Mouse (Mus musculus) small intestine, adult 2 months (tissue): ENCODE data around the gene Faiml. TPM values are rescaled to one million over a fixed set of nuclear protein-coding genes. Genes with fewer than 3 reads are reported as not detected.

ENCODE experiments used
- H3K27ac ChIP-seq: fragments of 200-500 bp; 2 replicates; pipeline ENCODE4 v1.5.1; 2012; ENCODE audit warnings: low read depth, low read length, control low read depth, inconsistent platforms; ENCODE audit not compliant: insufficient read depth
- H3K27me3 ChIP-seq: fragments of 200-500 bp; 2 replicates; pipeline ENCODE4 v1.6.1; 2012; ENCODE audit warnings: mild to moderate bottlenecking, moderate library complexity, low read length, inconsistent platforms; ENCODE audit not compliant: control insufficient read depth, insufficient read depth
- H3K36me3 ChIP-seq: fragments of 200-500 bp; 2 replicates; pipeline ENCODE4 v1.6.1; 2012; ENCODE audit warnings: mild to moderate bottlenecking, low read length, control low read depth, inconsistent platforms; ENCODE audit not compliant: control insufficient read depth, insufficient read depth
- H3K4me1 ChIP-seq: fragments of 200-500 bp; 2 replicates; pipeline ENCODE4 v1.6.1; 2012; ENCODE audit warnings: low read length, inconsistent platforms, mixed read lengths; ENCODE audit not compliant: control insufficient read depth, insufficient read depth, insufficient read length
- H3K4me3 ChIP-seq: fragments of 200-500 bp; 2 replicates; pipeline ENCODE4 v1.5.1; 2012; ENCODE audit warnings: low read depth, mild to moderate bottlenecking, control low read depth, inconsistent platforms, low read length, moderate library complexity
- CTCF ChIP-seq: fragments of 200-500 bp; IDR thresholded peaks from 2 replicates; pipeline ENCODE4 v1.5.1; 2012; ENCODE audit warnings: low read depth, mild to moderate bottlenecking, control low read depth, inconsistent platforms, low read length, moderate library complexity, mixed read lengths; ENCODE audit not compliant: insufficient replicate concordance, insufficient read length; ENCODE audit errors: extremely low read depth
- POLR2A ChIP-seq: fragments of 200-500 bp; IDR thresholded peaks from 2 replicates; pipeline ENCODE4 v1.6.1; 2012; ENCODE audit warnings: low read depth, mild to moderate bottlenecking, control low read depth, inconsistent platforms, low read length, moderate library complexity
- WGBS: fragments of 180-500 bp; shearing (Covaris S2); methylation state at CpG from one replicate; pipeline ENCODE4 v1.1.7; 2018; 5-methylcytosine and 5-hydroxymethylcytosine counted together
- polyA plus RNA-seq: library from polyadenylated mRNA; depleted of rRNA; stranded (reverse); fragments of >200 nt; gene quantifications from 2 replicates; pipeline ENCODE4 v1.2.3, GENCODE M21; 2012

Faiml gene
- polyA plus RNA-seq, 1 experiment, result not detected

GRCm38 (mm10) chr9:99243895-99244293 lies 6.9 kb upstream of the Faiml start:
- Histone ChIP-seq H3K4me1 (peaks cover 3% of the 10 kb centered on the region; the same call in 1 of the 2 replicates), H3K27me3 (no peaks in the 10 kb centered on the region), H3K4me3 (peak overlapping the region; percentile 83), H3K36me3 (peaks cover 8% of the 10 kb centered on the region; the same call in 1 of the 2 replicates), H3K27ac (peak overlapping the region; percentile 33)
- TF ChIP-seq CTCF, result no peak
- no peak for TF ChIP-seq POLR2A
- WGBS, result 3% methylated on average over 10 of the region's 10 CpGs

GRCm38 (mm10) chr9:99243190-99243894 lies 6.3 kb upstream of the Faiml start, which contains the start of gene Cep70:
Gene Cep70 (plus strand): TSS chr9:99243367.
- Histone ChIP-seq H3K27me3 (no peaks in the 10 kb centered on the region), H3K27ac (peak within 1 kb of the TSS; percentile 77), H3K4me1 (peaks cover 7% of the 10 kb centered on the region; the same call in 1 of the 2 replicates), H3K4me3 (peak within 1 kb of the TSS; percentile 83), H3K36me3 (peaks cover 6% of the 10 kb centered on the region; the same call in 1 of the 2 replicates)
- TF ChIP-seq POLR2A (peak; percentile 34; the same call in 1 of the 2 replicates), CTCF (no peak)
- under 1% methylated on average over 66 of the region's 66 CpGs for WGBS

- Histone ChIP-seq H3K4me3 (peak overlapping the region; percentile 83), H3K27ac (peak overlapping the region; percentile 77), H3K27me3 (no peaks in the 10 kb centered on the region), H3K4me1 (peaks cover 10% of the 10 kb centered on the region), H3K36me3 (0 out of 2 replicates have a peak, but pooled peaks cover 5% of the 10 kb centered on the region)
- TF ChIP-seq CTCF (no peak), POLR2A (no peak)
- WGBS, result 4% methylated on average over 17 of the region's 17 CpGs
Measured at GRCm38 (mm10) chr9:99242533-99243189, 5.6 kb upstream of the Faiml start.

DNA sequence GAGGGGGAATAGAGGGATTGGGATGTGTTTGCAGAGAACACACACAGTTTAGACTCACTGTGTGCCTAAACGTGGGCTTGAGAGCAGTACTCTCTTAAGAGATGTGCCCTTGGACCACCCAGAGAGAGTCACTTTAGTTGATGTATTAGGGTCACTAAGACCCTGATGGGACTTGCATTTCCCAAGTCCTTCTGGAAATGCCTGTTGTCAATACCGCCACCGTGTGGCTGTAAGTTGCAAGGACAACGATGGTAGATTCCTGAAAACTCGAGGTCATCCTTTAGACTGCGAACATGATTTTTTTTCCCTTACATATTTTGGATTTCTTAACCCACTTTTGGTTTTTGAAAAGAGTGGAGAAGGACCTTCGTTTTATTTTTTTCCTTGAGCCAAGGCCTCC lies 5.0 kb upstream of the Faiml start:
- Histone ChIP-seq H3K4me3 (no peak overlapping the region), H3K4me1 (peaks cover 10% of the 10 kb centered on the region), H3K27me3 (no peaks in the 10 kb centered on the region), H3K36me3 (0 out of 2 replicates have a peak, but pooled peaks cover under 1% of the 10 kb centered on the region), H3K27ac (0 out of 2 replicates have a peak overlapping the region, but pooled peaks have one; percentile 77)
- 2% methylated on average over 7 of the region's 7 CpGs for WGBS
- no peak for TF ChIP-seq POLR2A
- TF ChIP-seq CTCF, result no peak

- no peak overlapping the region for H3K4me3 ChIP-seq
- H3K4me1 ChIP-seq, result peaks cover 10% of the 10 kb centered on the region
- TF ChIP-seq CTCF (no peak), POLR2A (no peak)
- H3K36me3 ChIP-seq, result no peaks in the 10 kb centered on the region
- no peak overlapping the region for H3K27ac ChIP-seq
- 69% methylated on average over 5 of the region's 5 CpGs for WGBS
- H3K27me3 ChIP-seq, result no peaks in the 10 kb centered on the region
Measured at GRCm38 (mm10) chr9:99240571-99240970, 3.5 kb upstream of the Faiml start.

DNA sequence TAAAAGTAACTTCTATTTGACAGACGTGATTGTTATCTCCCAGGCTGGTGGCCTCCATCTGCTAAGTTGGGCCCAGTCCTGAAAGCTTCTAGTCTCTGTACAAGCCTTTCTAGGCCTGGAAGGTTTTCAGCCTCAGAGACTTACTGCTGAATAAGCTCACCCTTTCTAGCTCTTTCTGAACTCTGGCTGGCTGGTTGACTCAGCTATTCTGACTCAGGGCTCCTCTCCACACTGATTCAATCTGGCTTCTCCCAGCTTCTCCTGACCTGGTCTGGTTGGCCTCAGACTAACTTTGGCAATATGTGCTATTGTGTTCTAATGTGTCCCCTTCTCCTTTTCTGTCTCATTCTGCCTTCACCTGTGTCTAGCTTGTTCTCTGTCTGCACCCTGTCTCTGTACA lies 2.2 kb upstream of the Faiml start:
- WGBS, result 45% methylated on average over 1 of the region's 1 CpGs
- H3K27ac ChIP-seq, result no peak overlapping the region
- no peak for TF ChIP-seq POLR2A
- no peak for TF ChIP-seq CTCF
- H3K4me3 ChIP-seq, result no peak overlapping the region
- H3K27me3 ChIP-seq, result no peaks in the 10 kb centered on the region
- peaks cover 10% of the 10 kb centered on the region for H3K4me1 ChIP-seq
- H3K36me3 ChIP-seq, result no peaks in the 10 kb centered on the region

DNA sequence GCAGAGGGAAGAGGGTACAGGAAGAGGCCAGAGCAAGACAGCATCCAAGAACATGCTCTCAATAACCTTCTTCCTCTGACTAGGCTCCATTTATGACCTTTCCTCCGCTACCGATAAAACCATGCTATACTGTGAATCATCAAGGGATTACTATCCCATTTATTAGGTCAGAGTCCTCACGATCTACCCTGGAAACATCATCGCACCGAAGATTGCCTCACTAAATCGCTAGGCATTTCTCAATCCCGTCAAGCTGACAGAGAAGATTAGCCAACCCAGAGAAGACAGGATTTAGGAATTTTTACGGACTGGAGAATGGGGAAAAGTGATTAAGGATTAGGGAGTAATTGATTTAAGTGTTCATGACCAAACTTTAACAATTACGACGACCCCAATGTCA lies 1.2 kb upstream of the Faiml start:
- H3K27ac ChIP-seq, result no peak overlapping the region
- H3K36me3 ChIP-seq, result no peaks in the 10 kb centered on the region
- WGBS, result 34% methylated on average over 10 of the region's 10 CpGs
- H3K4me3 ChIP-seq, result no peak overlapping the region
- TF ChIP-seq POLR2A (no peak), CTCF (no peak)
- H3K27me3 ChIP-seq, result no peaks in the 10 kb centered on the region
- H3K4me1 ChIP-seq, result peaks cover 10% of the 10 kb centered on the region
